Mouse (Mus musculus) erythroblast, embryonic 14.5 days (primary cell): ENCODE data around the gene Rps6kb2.

Source experiments
- GATA1 ChIP-seq: IDR thresholded peaks from 2 replicates; pipeline ENCODE4 v1.6.1; 2012; ENCODE audit warnings: low read length, inconsistent platforms, mixed read lengths
- TAL1 ChIP-seq: IDR thresholded peaks from 3 replicates; pipeline ENCODE4 v1.6.1; 2012; ENCODE audit warnings: low read length, inconsistent platforms, mixed read lengths

DNA sequence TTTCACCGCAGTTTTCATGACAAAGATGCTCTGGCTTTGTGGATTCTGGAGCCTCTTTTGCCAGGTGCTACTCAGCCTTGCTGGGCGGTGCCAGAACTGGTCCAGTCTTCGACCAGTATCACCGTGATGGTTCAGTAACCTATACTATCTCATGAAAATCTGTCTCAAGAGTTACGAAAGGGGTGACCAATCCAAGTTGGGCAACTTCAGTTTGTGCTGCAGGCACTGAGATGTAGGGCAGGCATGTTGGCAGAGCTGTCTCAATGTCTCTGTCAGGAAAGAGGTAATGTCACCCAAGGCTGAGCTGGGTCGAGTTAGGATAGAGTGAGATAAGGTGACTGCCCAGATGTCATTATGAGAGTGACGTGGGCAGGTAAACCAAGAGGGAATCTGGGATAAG, 17.3 kb upstream of the Rps6kb2 start:
- TF ChIP-seq TAL1 (no peak), GATA1 (no peak)
